Mouse (Mus musculus) monocyte, adult 5-6 weeks (primary cell): ENCODE results near the gene Apmap. TPM values are rescaled to one million over a fixed set of nuclear protein-coding genes. Genes with fewer than 3 reads are reported as not detected.
"Not testable (repeated sequence)": the region's sequence is repeated elsewhere in the genome, so short reads cannot be mapped to it uniquely, and the experiment has no call there.

Experiments
- ATAC-seq: fragments of 153-309, 156-312 bp; replicated peaks from 2 replicates; pipeline ENCODE4 v1.8.0; 2017; ENCODE audit warnings: mild to moderate bottlenecking; ENCODE audit not compliant: low TSS enrichment, insufficient number of reproducible peaks, severe bottlenecking, poor library complexity, low FRiP score
- total RNA-seq: library from RNA; stranded (forward); fragments of 200-1000, 200-491, 200-594 nt; gene quantifications from 3 replicates; pipeline ENCODE4 v1.2.3, GENCODE M21; 2017

The Apmap gene
- total RNA-seq, 1 experiment from 2014 or later = 62.5 TPM

- ATAC-seq = no peak; the same call in 1 of the 2 replicates
These were observed 49.8 kb downstream of the Apmap start for GRCm38 (mm10) chr2:150558568-150558967.

GRCm38 (mm10) chr2:150549576-150549975, 58.8 kb downstream of the Apmap start:
- ATAC-seq = not testable (repeated sequence)

Other genes with a start within 250 kb of the Apmap start
- 9.1 to 22.8 TPM (median 20.7 TPM) in 3 replicates for gene 3300002I08Rik, start 245.8 kb downstream of the Apmap start, total RNA-seq
- 8.5 to 17.2 TPM (median 8.9 TPM) in 3 replicates for gene Zfp442, start 157.1 kb downstream of the Apmap start, total RNA-seq
- gene Zfp345, start 123.5 kb downstream of the Apmap start, total RNA-seq = 0.39 TPM in 1 of 3 replicates, not detected in the others
- 51.6 to 155 TPM (median 65.2 TPM) in 3 replicates for gene Cst7, start 38.2 kb downstream of the Apmap start, total RNA-seq
- 69.1 to 92.7 TPM (median 70.9 TPM) in 3 replicates for gene Acss1, start 59.9 kb upstream of the Apmap start, total RNA-seq
- gene Vsx1, start 80.8 kb upstream of the Apmap start, total RNA-seq = not detected in 3 replicates
- gene Entpd6, start 140.5 kb upstream of the Apmap start, total RNA-seq = 9.7 to 23.4 TPM (median 20.9 TPM) in 3 replicates
- 25.0 to 54.2 TPM (median 37.5 TPM) in 3 replicates for gene Pygb, start 178.2 kb upstream of the Apmap start, total RNA-seq